Mouse (Mus musculus) CD4-positive helper T cell, adult 2 months (primary cell): Measurements from ENCODE around the gene Fip1l1.

Experiments used
- DNase-seq: peaks from one replicate; pipeline ENCODE4 v3.0.0-alpha.2; 2012; ENCODE audit warnings: low read depth, missing footprints, low spot score

Gene Fip1l1

DNA sequence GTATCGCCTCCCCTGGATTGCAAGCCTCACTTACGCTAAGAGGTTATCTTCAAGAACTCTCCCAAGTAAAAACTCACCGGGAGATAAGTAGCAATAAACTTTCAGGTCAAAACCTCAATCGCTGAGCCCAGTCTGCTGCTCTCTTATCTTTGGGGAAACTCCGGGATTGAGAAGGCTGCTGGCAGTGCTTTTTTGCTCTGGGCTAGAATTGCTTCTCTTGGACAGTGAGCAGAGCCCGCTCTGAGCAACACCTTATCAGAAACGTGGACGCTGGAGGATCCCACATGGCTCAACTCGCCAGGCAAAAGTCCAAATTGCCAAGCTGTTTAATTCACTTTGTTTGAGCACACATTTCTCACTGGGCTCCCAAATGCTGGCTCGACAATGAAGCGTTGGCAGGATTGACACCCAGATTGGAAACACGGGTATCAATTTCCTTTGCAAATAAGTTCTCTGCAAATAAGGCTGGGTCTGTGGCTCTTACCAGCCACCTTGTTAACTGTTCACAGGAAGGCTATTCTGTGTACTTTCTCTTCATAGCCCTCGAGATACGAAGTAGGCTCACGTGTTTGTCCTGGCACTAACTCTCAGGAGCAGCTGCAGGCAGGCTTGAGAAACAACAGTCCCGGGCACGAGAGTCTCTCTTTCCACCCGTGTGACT is 78.4 kb downstream of the Fip1l1 start:
- no peak for DNase-seq

GRCm38 (mm10) chr5:74617816-74618572 is 82.7 kb downstream of the Fip1l1 start:
- DNase-seq = no peak

DNA sequence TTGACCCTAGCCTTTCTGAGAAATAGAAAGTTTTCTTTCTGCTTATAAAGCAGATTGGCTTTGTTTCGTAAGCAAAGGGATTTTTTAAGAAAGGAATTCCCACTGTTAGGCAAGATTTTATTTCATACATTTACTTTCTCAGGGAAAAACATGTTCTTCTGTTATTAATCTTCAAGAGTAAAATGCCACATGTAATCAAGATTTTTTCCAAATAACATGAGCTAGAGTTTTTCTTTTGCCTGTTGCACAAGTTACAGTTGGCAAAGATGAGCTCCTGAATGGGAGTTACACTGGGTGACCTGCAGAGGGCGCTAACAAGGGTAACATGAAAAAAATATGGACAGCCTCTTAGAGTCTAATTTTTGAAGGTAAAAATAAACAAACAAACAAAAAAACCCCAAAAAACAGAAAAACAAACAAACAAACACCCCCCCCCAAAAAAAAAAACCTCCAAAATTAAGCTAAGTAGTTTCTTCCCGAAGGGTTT is 83.4 kb downstream of the Fip1l1 start:
- DNase-seq = no peak

DNA sequence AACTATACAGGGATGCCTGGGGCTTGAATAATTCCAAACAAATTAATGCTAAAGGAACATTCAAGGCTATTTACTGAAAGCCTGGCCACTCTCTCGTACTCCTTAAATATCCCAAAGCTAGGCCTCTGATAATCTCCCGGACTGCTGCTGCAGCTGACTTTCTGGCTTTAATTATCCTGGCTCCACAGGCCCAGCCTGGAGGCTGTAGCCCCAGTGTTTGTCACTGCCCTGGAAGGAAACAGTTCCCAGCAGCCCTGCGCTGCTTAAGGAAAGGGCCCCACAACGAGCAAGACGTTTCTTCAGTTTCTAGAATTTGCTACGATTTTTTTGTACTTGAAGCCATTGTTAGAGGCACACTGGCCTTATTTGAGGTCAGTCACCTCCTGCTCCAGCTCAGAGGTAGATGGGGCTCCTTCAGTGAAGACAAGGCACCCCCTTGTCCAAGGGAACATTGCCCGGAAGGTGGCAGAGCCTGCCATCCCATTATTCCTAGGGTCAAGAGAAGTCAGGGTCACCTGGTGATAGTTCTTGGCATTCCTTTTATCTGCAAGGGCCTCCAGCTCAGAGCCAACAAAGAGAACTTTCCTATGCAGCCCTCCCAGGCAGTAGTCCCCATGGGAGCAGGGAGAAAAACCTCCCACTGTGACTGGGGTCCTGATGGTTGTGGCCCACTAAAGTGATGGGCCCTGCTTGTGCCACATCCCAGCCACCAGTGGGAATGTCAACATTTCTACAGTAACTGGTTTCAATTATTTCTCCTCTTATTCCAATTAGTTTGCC is 86.6 kb downstream of the Fip1l1 start:
- no peak for DNase-seq

DNA sequence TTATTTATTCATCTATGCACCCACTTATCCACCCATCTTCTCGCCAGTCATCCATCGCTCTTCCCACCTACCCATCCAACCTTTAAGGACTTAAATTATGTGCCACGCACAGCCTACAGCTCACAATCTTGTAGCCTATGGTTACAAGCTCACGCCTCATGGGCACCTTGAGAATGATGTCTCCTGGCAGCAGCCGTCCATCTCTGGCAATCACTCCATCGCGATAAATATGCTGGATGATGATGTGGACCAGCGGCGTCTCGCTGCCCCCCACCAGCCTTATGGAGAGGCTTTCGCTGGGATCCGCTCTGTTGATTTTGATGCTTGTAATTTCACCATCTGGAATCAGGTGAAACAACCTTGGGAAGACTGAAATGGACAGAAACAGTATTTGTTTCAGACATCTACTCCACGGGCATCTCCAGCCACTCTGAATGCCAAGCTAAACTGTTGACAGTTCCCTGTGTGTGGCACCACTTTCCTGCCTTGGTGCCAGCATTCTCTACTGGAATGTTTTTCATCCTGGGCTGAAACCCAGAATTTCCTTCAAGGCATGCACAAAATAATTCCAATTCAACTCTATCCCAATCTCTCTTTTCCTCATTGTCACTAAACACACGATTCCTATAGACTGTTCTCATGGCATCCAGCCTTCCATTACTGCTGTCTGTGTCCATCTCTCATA is 88.2 kb downstream of the Fip1l1 start:
- no peak for DNase-seq

DNA sequence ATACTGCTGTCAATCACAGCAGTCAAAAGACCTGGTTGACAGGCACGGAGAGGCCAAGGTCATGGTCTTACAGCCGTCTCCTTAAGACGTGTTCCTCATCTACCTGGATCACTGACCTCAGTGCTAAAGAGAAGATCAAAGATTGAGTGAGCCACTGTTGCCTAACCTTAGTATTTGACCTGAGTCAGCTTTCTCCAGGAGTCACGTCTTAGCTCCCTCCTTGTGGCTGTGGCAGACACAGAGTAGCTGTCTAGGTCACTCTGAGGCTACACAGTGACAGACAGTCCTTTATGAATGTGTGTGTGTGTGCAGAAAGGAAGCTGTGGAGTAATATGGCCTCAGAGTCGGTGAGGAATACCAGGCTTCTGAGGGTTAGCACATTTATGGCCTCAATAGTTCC is 89.1 kb downstream of the Fip1l1 start:
- DNase-seq = no peak

GRCm38 (mm10) chr5:74628001-74628400 is 92.8 kb downstream of the Fip1l1 start:
- DNase-seq = no peak

- no peak for DNase-seq
These were observed 97.3 kb downstream of the Fip1l1 start for GRCm38 (mm10) chr5:74632369-74633114.

- no peak for DNase-seq
These were observed 98.2 kb downstream of the Fip1l1 start for GRCm38 (mm10) chr5:74633453-74633852.

- no peak for DNase-seq
These were observed 99.1 kb downstream of the Fip1l1 start for GRCm38 (mm10) chr5:74634391-74634790.

GRCm38 (mm10) chr5:74639516-74639915 is 104.3 kb downstream of the Fip1l1 start:
- DNase-seq = no peak

DNA sequence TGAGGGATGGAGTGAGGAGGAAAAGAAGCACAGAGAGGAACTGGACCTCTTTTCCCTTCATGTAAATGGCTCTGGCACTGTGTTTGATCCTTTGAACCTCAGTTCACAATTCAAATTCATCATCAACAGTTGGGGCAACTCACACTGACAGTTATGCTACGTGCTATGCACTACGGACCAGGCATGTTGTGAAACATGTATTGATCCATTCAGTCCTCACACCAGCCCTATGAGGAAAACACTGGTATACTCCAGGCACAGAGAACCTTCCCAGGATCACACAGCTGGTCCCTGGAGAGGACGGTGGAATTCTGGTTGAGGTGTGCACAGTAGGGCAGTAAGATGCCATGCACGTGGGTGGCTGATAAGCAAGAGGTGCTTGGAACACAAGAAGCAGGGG is 105.3 kb downstream of the Fip1l1 start:
- DNase-seq = no peak

- peak; percentile 21 for DNase-seq
These were observed 105.8 kb downstream of the Fip1l1 start for GRCm38 (mm10) chr5:74641000-74641399.

DNA sequence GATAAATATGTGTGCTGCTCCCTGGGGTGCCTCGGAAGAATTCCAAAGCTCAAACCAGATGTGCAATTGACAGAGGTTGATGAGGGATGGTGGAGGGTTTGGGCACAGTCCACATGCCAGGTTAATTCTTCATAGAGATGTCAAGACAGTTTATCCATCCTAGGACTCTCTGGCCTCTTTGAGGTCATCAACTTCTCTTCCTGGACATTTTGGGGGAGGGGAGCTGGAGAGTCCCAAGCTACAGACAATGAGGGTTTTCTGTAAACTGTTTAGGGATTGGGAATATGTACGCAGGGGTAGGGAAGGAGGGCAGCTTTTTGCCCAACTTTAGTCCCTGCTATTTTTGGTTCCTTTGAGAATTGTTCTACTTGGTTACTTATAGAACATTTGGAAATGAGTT is 107.0 kb downstream of the Fip1l1 start:
- DNase-seq = no peak

DNA sequence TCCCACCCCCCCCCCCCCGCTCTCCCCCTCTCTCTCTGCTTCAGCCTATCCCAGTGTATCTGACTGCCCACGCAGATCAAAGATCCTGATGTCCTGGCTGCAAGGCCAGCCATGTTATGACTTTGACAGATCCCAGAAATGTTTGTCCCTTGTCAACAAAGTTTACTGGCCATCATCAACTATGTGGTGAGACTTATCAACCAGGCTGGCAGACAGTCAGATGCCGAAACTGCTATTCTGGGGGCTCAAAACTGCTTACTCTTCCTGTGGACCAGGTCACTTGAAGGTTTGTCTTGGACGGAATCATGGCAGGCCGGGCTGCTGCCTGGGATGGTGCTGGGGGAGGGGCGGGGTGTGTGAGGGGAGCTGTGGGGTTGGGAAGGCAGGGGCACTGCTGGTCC is 112.3 kb downstream of the Fip1l1 start:
- DNase-seq = no peak

GRCm38 (mm10) chr5:74648216-74648615 is 113.0 kb downstream of the Fip1l1 start:
- DNase-seq = no peak
